Mouse (Mus musculus) heart, adult 2 months (tissue): ENCODE measurements around the gene Hoxa4.

Source experiments
- CTCF ChIP-seq: fragments of 200-600 bp; IDR thresholded peaks from 2 replicates; pipeline ENCODE4 v1.8.1; 2022; ENCODE audit warnings: antibody characterized with exemption, mild to moderate bottlenecking, moderate library complexity
- EP300 ChIP-seq: fragments of 200-500 bp; IDR thresholded peaks from 2 replicates; pipeline ENCODE4 v1.6.1; 2011; ENCODE audit warnings: low read depth, low read length, control low read depth; ENCODE audit not compliant: insufficient read depth
- POLR2A ChIP-seq: fragments of 200-500 bp; IDR thresholded peaks from 2 replicates; pipeline ENCODE4 v1.6.1; 2011; ENCODE audit warnings: mild to moderate bottlenecking, low read depth, low read length, control low read depth; ENCODE audit not compliant: insufficient read depth

DNA sequence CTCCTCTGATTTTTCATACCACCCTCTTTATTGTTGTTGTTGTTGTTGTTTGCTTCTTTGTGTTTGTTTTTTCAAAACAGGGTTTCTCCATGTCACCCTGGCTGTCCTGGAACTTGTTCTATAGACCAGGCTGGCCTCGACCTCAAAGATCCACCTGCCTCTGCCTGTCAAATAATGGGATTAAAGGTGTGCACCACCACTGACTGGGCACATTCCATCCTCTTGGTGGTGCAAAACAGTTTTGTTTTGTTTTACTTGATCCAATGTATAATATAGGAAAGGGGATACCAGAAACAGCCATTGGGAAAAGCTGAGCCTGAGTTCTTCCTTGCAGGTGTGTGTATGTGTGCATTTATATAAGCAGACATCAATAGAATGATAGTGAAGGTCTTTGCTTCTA, 5.1 kb downstream of the Hoxa4 start:
- TF ChIP-seq EP300 (no peak), CTCF (no peak), POLR2A (no peak)
